Mouse (Mus musculus) embryo, embryonic 11.5 days (tissue): ENCODE results near the gene Taf11.

Experiments used
- DNase-seq: peaks from one replicate; pipeline ENCODE4 v3.0.0-alpha.2; 2012; ENCODE audit warnings: low read depth, low spot score

The Taf11 gene

DNA sequence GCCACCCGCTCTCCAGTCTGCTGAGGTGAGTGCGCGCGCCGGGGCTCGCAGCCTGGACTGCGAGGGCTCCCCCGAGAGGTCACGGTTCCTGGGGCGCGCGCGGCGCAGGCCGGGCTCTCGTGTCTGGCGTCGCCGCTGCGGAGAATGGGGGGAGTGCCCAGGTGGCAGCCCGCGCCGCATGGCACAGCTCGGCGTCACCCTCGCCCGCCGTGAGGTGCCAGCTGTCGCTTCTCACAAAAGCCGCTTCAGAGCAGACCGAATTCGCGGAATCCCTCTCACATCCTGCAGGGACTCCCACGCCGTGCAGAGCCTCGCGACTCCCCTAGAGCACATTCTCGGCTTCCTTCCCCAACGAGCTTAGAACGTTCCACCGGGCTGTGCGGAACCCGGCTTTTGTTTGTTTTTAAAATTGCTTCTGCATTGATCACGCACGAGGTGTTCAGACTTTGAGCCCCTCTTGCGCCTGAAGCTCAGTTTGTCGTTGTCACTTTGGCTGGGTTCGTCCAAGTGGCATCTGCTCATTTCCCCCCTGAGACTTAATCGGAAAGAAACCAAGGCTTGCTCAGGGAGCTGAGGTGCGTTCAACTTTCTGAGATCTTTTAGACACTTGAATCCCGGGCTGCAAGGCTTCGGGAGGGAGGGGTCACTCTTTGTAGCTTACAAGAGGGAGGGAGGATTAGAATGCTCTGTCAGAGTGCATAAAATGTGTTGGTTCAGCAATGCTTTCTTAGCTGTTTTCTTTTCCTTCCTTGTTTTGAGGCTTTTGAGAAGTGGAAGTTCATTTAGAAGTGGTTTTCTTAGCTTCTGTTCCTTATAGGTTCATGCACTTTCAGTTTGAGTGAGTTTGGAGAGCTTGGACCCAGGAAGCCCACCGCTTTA is at the start of gene Taf11:
TSS of gene Taf11 (minus strand) at position 223 of the 879 bp plus-strand sequence.
- DNase-seq, result peak; percentile 16

DNA sequence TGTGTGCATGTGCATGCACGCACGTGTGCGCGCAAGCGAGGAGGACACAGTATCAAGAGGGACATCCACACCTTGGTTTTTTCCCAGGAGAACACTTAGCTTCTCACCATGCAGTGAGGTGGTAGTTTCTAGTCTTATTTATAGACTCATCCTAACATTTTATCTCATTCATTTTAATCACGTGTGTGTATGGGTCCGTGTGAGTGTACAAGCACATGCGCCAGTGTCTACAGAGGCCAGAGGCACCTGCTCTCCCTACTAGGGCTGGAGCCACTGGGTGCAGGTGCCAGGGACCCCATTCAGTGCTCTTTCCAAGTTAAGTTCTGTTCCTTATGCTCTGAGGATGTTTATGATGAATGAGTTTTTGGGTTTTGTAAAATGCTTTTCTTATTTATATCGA is 48.0 kb upstream of the Taf11 start:
- DNase-seq, result no peak

DNA sequence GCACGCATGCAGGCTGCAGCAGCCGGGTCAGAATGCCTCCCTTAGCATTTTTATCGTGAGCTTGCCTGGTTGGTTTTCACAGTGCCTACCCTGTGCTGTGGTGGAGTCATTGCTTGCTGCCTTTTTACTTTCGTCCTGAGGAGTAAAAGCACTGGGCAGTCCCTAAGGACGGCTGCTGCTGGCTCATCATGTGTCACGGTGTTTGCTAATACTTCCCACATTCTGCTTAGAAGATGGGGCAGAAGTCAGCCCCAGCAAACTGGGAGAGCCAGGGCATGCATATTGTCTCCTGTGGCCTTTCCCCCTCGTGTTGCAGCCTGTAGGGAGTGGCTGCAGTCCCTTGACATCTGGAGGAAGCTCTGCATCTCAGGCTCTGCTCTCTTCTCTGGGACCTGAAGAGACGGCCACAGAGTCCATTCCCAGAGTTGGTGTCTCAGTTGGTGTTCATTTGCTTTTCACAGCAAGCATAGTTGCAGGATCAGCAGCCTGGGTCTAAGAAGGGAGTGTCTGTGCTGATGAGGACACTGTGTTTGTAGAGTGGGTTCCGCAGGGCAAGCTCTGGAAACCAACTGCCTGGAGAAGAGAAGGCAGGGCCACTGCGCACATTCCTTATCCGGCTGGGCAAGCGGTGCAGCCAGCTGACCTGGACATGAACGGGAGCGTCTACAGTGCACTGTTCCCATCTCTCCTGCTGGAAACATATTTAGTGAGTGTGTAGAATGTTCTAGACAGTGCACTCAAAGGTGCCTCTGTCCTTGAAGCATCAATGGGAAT is 45.2 kb upstream of the Taf11 start:
- DNase-seq, result no peak

DNA sequence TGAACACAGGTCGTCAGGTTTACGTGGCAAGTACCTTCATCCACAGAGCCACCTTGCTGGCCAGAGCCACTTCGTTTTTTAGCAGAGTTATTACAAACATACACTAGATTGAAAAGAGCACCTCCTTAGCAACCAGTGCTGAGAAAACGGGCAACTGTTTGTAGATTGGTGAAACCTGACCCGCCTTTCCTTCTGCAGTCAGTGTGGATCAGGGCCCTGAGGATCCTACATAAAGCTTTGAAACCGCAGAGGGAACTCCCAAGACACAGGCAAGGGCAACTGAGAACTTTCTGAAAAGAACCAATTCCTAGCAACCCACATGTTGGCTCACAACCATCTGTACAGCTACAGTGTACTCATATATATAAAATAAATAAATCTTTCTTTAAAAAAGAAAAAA is 43.5 kb upstream of the Taf11 start:
- DNase-seq, result no peak

DNA sequence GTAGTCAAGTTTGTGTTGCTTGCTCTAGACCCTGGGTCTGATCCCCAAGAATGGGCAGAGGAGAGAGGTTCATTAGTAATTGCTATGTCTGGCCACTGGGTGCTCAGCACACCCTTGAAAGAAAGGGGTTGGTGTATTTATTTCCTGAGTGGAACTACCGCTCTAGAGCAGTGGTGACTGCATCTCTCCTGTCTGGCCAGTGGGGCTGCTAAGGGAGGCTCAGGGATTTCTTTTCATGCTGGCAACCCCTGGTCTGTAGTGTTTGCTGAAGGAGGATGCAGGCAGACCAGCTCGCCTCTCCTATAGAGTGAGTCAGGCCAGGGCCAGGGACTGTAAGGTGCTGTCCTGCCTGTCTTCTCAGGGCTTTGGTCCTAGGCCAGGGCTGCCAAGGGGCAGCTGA is 37.5 kb upstream of the Taf11 start:
- no peak for DNase-seq

DNA sequence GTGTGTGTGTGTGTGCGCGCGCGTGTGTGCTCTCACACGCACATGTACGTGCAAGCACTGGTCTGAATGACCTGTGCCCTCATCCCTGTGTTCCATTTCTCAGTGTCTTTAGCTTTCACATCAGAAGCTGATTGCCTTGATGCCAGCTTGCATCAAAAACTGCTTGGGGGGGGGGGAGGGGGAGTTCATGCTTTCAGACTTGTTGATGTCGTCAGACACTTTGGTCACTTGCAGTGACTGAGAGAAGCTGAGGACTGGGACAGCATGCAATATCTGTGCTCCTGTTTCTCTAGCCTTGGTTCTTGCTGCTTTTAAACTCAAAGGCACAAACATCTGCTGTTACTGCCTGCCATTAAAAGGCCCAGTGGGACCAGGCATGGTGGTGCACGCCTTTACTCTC is 36.7 kb upstream of the Taf11 start:
- no peak for DNase-seq

DNA sequence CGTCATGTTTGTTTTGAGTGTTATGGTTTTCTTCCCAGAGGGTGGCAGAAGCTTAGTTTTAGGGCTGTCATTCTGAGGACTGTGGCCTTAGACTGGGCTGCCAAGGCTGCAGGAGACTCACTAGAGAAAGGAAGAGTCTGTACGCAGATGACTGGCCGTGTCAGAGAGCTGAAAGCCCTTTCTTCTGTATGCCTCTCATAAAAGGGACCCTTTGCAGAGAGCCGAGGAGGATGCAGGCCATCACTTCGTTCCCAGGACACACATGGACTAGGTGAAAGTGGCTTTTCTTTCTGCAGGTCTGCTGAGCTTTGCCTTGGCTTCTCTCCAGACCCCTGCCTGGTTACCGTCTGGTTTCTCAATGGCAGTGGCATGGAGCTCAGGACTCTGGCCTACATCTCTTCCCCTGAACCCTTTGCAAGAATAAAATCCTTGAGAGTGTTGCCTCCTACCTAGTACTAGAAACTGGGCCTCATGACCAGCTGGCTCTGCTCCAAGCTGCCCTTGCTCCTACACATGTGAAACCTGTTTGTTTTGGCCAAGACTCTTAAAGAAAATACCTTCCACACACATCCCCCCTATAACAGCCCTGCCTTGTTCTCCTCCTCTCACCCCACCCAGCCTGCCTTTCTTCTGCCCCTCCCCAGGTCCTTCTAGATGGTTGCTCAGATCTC is 36.0 kb upstream of the Taf11 start:
- DNase-seq, result no peak

DNA sequence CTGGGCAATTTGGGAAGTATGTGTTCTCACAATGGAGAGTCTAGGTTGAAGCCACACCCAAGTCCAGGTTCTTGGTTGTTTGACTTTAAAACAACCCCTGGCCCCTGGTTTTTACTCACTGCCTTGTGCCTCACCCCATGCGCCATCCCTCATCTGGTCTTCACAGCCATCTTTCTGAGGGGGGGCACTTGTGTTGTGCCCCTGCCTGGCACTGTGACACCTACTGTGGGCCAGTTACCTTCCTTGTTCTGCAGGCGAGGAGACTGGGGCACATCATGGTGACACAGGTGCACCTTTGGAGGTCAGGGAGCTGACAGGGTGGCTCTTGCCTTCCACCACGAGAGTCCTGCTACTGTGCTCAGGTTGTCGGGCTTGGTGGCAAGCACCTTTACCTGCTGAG is 32.5 kb upstream of the Taf11 start:
- DNase-seq, result no peak

DNA sequence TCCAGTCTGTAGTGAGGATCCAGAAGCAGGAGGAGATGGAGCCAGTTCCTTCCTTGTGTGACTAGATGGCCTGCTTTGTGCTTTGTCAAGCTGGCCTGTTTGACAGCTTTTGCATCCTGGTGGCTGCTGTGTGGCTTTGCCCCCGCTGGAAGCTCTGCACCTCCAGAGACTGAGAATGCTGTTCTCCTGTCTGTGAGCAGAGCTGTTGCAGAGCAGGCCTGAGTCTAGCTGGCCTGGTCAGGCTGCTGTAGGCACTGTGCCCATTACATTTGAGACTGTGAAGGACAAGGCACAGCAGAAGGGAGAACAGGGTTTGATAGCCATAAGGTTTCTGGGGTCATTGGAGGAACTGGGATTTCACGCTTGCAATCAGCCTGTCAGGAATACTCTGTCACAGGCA is 32.1 kb upstream of the Taf11 start:
- no peak for DNase-seq

DNA sequence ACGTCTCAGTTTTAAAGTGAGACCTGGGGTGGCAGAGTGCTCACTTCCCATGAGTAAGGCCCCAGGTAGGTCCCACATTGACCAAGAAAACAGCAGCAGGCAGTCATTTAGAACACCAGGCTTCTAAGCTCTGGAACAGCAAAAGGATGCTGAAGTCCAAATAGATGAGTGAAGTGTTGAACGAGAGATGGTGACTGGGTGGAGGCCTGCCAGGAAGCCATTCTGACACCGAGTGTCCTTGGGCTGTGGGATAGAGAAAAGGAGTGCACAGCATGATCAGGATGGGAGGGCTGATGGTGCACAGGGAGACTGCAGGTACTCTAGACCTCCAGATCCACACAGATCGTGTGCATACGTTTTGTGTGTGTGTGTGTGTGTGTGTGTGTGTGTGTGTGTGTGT is 31.5 kb upstream of the Taf11 start:
- DNase-seq, result no peak

DNA sequence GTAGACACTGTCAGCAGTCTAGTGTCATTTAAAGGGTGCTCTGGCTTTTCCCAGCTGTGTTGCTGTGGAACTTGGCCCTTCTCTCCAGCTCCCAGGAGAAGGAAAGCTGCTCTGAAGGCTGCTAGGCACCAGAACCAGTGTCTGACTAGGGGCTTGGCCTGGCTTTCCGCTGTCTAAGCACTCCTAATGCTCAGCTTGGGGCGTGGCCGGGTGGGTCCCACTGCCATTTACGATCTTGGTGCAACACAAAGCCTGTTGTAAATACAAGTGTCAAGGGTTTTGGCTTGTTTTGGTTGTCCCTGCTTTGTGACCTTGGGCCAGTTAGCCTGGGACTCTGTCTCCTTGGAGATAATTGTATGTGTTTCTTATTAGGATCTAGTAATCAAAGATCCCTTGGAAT is 30.7 kb upstream of the Taf11 start:
- DNase-seq, result no peak

DNA sequence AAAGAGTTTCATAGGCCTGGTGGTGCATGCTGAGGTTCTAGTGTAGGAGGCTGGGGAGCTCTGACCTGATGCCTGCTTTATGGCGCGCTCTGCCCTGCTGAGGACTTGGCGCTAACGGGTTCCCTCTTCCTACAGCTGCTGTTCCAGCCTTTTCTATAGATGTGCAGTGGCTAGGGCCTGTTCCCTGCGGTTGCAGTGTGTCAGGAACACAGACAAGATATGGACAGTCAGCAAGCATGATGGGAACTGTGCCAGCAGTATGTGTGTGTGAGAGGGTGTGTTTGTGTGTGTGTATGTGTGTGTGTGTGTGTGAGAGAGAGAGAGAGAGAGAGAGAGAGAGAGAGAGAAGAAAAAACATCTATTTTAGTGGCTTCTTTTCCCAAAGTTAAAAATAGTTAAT is 29.4 kb upstream of the Taf11 start:
- no peak for DNase-seq

DNA sequence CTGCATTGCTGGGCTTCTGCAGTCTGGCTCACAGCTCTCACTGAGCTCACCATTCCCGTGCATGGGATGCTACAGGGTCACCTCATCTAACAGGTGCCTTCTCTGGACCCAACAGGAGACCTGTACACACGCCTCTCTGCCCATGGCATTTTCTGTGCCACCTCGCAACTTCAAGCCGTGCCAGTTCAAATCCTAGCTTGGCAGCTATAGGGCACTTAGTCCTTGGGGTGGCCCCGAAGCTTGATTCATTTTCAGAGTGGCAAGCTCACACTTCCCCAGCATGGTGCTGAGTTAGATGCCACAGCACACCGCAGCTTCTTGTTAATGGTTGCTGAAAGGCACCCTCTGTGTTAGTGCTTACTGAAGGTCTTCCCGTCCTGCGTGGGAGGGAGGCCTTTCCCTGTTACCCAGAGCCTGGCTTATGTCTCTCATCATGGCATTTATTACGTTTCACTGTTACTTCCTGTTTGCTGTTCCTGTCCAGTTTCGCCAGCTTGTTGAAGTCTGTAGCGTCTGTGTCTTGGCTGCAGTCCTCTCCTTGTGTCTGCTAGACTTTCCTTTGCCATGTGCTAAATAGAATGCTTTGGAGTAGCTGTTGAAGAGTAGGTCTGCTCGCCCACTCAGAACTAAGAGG is 28.6 kb upstream of the Taf11 start:
- no peak for DNase-seq

DNA sequence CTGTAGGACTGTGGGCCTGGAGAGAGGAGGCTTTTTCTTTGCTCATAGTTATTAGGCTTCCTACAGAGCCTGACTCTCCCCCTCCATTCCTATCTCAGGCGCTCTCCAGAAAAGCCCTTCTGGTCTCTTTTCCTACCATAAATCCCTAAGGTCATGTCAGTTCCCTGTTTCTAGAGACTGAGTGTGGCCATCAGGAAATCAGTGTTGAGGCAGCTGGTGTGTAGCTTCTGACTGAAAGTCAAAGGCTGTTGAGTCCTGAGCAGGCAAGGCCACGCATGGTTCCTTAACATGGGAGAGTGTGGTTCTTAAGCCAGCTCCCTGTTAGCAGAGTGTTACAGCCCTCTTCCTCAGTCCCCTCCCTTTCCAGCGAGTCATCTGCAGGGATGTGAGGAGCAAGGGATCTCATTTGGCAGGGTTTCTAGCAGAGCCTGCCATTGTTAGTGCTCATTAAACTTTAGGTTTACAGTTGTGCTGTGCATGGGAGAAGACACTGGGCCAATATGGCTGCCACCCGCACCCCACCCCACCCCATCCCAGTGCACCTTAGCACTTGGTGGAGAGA is 27.5 kb upstream of the Taf11 start:
- DNase-seq, result no peak

DNA sequence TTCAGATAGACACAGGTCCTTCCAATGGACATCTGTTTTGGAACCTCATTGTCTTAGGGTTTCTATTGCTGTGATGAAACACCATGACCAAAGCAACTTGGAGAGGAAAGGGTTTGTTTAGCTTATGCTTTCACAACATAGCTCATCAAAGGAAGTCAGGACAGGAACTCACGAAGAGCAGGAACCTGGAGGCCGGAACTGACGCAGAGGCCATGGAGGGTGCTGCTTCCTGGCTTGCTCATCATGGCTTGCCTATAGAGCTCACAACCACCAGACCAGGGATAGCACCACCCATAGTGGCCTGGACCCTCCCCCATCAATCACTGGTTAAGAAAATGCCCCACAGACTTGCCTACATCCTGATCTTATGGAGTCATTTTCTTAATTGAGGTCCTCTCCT is 25.4 kb upstream of the Taf11 start:
- no peak for DNase-seq

DNA sequence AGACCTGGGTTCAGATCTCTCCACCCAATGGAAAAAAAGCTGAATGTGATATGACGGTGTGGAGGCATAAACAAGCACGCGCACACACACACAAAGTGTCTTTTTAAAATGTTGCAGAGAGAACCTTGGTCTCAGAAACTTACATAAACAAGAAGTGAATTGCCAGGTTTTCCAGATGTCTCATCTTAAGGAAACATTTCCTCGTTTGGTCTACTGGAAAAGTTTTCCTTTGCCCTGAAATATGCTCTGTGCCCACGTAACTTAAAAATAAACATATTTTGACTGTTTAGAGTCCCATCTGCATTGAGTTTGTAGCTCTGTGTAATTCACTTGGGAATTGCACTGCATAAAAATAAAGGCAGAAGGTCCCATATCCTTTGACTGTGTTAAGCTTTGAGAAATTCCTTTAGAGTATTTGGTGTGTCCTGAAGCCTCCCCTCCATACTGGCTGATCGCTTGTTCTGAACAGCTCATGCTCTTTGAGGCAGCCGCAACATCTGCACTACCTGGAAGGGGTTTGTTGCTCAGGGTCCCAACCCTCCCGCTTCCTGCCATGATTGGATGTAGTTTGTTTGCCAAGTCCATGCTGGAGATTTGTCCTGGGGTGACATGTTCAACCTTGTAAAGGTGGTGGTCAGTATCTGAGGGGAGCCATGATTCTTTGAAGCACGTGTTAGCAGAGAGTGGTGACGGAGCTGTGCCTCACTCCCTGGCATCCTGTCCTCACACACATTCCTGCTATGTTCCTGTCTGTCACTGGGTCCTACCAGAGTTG is 24.7 kb upstream of the Taf11 start:
- no peak for DNase-seq

DNA sequence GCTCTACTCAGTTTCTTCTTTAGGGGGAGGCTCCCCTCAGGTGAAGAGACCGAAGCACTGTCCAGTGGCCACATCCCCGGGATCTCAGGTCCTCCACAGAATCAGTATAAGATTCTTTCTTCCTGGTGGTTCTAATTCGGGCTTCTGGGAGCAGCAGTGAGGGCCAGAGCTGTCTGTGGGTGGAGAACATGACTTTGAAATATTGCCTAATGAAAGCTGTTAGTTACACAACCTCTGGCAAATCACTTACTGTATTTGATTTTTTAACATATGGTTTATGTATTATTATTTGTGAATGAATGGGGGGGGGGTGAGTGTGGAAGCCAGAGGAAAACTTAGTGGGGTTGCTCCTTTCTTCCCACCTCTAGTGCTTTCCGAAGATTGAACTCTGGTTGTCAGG is 22.2 kb upstream of the Taf11 start:
- no peak for DNase-seq

DNA sequence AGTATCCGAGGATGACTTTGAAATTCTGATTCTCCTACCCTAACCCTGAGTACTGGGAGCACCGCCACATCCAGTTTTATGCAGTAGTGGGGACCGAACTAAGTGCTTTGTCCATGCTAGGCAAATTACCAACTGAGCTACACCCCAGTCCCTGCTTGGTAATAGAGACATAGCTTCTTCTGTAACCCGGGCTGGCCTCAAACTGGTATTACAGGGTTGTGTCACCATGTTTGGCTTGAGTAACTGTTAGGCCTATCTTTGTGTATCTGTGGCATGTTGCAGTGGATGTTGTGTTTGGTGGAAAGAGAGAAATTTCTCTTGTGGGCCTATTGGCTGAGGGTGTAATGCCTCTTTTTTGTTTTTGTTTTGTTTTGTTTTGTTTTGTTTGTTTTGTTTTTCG is 20.6 kb upstream of the Taf11 start:
- DNase-seq, result no peak

DNA sequence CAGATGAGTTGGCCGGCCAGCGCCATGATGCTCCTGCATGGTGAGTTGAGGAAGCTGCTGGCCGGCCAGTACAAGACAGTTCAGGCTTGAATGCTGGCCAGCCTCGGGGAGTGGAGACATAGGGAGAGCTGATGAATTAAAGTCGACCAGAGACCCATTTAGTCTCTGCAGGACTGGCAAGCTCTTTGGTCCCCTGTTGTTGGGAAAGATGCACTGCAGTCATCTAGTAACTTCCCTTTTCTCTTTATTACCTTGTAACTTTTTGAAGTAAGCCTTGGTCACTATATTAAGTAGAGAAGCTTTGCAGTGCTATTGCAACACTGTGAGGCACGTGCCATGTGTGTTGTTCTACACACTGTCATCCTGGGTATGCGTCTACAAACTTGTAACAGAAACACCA is 15.9 kb upstream of the Taf11 start:
- no peak for DNase-seq

DNA sequence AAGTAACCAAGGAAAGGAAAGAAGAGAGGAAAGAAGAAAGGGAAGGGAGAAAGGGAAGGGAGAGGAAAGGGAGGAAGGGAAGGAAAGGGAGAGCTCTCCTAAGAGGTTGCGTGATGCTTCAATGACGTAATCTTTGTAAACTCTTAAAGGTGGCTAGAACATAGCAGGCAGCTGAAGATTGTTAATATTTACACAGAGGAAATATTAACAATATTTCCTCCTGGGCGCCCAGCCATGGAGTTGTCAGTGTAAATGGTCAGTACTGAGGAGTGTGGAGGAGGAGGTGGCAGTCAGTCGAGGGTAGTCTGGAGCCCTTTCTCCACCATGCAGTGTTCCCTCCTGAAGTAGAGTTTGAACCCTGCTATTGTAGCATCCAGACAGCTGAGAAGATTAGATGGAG is 15.4 kb upstream of the Taf11 start:
- no peak for DNase-seq

DNA sequence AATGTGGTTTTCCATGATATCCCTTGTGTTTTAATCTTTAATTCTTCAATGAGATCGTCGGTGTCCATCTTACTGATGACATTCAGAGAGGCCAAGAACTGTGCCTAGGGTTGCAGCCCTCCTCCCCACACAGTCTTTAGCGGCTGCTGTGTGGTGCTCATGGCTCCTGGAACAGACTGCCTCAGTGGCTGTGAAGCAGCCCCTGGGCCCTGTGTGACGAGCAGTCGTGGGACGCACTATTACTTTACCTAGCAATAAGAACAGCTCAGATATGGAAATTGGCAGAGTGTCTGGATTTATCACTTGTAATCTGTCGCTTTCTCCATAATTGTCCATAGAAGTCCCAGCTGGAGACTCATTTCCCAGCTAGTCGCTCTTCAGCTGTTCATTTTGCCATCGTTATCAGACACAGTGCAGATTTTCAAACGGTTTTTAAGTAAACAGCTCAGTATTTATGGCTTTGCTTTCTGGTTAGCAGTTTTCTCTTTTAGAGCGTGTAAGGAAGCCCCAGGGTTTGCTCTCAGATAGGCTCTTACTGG is 12.6 kb upstream of the Taf11 start:
- no peak for DNase-seq
